Mouse (Mus musculus): Measurements from ENCODE around the gene Srgap3.

DNA sequence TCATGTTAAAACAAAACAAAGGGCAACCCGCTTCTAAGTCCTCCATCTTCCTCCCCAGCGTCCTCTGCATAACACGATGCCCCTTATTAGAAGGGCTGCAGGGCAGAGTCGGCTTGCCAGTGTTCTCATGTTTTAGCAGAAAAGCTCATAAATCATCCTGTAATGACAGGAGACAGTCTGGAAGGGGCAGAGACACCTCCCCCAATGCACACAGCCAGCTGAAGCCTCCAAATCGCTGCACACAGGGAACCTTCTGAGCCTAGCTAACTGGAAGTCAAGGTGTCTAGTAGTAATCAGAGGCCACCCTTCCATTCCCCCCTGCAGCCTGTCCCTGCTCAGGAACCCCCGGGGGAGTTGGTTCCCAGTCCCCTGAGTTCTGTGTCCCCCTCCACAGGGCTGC, 113.3 kb downstream of the Srgap3 start:
- no peak for TF ChIP-seq CTCF (conservative IDR thresholded peaks at IDR 0.05; ENCODE audit: low read length)
- TF ChIP-seq POU5F1 (IDR thresholded peaks at IDR 0.05; ENCODE audit: borderline replicate concordance, low read length): no peak

Data from E14TG2a.4 (cell line).